Mouse (Mus musculus): ENCODE data around the gene Map4k4.

The Map4k4 gene

DNA sequence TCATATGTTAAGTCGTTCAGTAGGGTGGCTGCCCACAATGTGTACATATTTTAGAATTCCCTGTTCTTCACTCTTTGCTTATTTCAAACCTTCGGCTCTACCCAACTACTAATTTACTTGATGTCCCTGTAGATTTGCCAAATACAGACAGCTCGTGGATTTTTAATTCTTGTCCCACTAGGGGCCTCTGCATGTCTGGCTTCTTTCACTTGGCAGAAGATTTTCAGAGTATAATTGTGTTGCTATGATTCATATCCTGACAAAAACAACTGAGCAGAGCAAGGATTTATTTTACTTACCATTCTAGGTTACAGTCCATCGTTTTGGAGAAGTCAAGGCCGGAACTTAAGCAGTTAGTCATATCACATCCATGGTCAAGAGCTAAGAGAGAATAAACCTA, 152.4 kb downstream of the Map4k4 start:
- no peak for DNase-seq

DNA sequence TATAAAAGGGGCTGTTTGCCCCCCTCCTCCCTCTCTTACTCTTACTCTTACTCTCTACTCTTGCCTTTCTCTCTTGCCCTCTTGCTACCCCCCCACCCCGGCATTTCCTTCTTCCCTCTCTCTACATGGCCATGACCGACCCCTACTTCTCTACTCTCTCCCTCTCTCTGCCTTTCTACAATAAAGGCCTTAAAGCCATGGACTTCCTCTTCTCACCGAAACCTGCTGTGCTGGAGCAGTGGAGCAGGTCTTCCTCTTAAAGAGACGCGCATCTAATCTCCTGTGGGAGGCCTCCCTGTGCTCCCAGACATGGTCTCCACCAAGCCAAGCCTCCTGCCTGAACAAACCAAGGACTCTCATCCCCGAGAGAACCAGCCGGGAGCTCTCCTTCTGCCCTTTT, 154.3 kb downstream of the Map4k4 start:
- no peak for DNase-seq

DNA sequence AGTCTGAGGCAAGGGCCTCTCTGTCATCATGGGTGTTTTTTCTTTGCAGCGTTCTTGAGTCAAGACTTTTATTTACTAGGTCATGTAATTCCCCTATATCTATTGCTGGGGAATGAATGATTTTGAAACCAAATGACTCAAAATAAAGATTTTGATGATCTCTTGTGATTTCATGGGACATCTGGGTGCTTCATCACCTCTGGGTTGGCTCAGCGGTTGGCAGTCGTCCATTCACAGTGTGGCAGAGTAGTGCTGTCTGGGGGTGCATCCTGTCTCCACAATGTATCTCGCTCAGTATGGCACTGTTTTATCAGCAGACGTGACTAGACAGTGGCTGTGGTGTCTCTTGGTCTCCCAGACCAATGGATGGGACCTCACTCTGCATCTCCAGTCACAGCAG, 155.2 kb downstream of the Map4k4 start:
- no peak for DNase-seq

DNA sequence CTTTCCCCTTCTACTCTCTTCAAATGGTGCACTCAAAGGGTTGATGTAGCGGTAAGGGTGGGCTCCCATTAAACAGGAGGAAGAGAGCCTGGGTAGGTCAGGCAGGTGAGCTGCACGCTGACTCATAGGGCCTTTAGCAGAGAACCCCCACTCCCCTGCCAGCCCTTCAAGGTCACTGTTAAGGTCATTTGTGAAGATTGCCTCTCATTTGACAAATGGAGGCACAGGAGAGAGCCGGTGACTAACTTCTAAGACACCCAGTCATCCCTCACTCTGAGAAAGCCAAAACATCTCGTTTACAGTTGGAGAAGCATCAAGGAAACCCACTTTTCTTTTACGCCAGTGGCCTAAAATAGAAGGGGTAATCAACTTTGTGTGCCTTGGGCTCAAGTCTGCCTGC, 156.6 kb downstream of the Map4k4 start:
- no peak for DNase-seq

DNA sequence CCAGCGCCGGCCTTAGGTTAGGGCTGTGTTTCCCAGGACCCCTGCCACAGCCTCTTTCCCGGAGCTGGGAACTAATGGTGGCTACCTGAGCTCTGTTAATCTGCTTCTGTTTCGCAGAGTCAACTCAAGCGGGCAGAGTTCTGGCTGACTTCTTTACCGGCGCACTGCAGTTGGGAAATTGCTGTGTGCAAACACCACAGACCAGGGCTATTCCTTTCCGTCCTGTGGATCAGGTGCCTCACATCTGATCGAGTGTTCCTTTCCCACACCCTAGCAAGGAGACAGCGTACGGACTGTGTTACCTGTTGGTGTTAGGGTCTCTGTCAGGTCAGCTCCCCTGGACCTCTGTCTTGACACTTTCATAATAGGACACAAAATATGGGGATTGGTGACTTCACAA, 157.3 kb downstream of the Map4k4 start:
- DNase-seq = no peak

DNA sequence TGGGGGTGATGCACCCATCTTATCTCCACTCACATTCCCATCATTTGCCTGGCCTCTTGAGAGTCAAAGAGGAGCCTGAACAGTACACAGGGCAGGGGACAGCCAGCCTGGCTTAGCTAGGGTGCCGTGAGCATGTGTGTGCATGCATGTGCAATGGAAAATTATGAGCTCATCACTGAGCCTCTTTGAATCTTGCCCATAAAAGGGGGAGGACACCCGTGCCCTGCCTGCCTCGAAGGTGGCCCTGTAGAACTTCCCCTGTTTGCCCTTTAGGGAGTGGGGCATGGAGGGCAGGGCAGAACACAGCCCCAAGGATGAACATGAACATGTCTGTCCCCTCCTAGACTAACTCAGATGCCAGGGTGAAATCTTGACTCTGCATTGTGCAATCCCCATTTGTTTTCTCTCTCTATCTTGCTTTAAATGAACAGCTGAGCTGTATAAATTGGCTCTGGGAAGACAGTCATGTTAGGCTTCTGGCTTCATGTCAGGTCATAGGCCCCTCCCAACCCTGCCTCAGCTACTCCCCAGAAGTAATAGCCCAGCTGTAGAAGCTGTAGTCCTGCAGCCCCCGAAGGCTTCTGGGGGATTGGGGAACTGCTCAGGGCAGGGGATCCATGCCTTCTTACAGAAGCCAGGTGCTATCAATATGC, 158.5 kb downstream of the Map4k4 start:
- no peak for DNase-seq

DNA sequence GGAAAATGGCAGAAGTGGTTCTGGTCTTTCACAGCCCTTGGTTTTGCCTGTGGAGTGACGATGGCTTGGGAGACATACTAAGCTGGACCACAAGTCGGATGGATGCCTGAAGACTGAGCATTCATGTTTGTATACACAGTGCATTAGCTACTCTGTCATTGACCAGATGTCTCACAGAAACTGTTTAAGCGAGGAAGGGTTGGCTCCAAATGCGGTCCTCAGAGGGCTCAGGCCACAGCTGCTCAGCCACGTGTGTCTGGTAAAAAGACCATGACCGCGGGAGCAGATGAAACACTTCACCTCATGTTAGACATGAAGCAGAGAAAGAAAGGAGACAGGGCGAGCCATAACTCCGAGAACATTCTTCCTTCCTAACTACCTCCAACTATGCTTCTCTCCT, 160.6 kb downstream of the Map4k4 start:
- no peak for DNase-seq

DNA sequence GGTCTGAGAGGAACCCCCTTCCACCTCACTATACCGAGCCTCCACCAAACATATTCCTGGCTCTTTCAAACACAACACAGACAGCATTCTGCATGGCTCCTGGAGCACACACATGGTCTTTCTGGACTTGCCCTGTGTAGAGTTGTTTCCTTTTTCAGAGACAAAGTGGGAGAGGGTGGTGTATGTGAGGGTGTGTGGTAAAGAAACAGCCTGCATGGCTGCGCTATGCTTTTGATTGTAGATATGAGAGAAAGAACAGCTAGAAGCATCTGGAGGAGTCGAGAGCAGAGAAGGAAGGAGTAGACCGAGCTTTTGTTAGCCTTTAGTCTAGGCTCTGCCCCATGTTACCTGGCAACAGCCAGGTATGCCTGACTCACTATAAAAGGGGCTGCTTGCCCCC, 162.7 kb downstream of the Map4k4 start:
- DNase-seq = no peak

DNA sequence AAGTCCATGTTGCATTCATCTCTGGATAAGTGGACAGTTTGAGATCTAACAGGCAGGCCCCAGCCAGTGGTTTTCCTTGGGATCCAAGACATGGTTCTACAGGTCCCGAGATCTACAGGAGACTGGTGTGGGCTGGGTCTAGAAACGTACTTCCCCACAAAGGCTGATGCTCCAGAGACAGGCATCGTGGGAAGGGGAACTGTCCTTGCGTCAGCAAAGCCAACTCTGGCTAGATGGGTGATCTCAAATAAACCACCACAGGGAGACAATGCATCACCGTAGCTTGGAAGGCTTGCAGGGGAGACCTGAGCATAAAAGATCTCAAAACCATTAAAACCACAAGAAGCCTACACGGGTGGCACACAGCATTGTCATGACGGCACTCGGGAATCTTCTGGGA, 163.8 kb downstream of the Map4k4 start:
- no peak for DNase-seq

DNA sequence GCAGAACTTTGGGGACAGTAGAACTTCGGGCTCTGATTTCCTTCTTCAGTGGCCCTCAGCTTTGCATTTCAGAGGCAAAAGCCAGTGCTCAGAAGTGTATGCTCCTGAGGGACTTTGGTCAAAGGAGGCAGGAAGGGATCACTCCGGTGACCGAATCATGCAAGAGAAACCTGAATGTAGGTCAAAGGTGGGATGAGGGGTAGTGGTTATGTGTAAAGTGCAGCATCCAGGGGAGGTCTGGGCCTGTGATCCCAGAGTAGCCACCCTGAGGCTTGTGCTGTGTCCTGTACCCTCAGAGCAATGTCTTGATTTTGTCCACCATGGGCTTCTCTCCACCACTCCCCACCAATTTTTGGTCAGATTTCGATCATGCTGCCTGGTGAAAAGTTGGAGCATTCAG, 171.8 kb downstream of the Map4k4 start:
- DNase-seq = no peak

DNA sequence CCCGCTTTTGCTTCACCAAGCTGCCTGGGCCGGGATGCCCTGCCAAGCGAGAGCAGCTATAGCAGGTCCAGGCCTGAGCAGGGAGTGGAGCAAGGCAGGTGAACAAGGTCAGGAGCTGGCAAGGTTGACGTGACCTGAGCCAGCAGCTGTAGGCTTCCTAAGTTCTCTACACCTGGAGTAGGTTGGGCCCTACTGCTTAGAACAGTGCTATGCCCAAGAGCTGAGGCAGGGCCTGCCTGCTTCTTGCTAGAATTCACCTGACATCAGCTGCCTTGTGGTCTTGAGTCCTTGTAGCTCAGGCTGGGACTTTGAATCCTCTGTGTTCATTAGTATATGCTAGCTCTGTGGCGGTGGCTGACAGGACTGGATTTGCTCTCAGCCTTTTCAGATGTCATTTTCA, 173.1 kb downstream of the Map4k4 start, which contains the start of gene Il1r2:
Il1r2 (plus strand) TSS at position 301 of the 400 bp plus-strand sequence.
- DNase-seq = no peak

Data from embryo, embryonic 11 days (tissue).